Mouse (Mus musculus) lung, embryonic 16.5 days (tissue): Measurements from ENCODE around the gene Cxcl17. TPM values are rescaled to one million over a fixed set of nuclear protein-coding genes. Genes with fewer than 3 reads are reported as not detected.

ENCODE experiments used
- ATAC-seq: fragments of 200-750 bp; cut with Nextera tagmentation; 2 replicates; pipeline ENCODE4 v1.8.0; 2017; ENCODE audit warnings: low read depth, mild to moderate bottlenecking, moderate library complexity
- H3K27ac ChIP-seq: fragments of 300-500 bp; sonication (generic); 2 replicates; pipeline ENCODE4 v1.5.1; 2014; ENCODE audit warnings: mild to moderate bottlenecking, control low read depth, low read length
- H3K27me3 ChIP-seq: fragments of 300-500 bp; sonication (generic); 2 replicates; pipeline ENCODE4 v1.6.1; 2014; ENCODE audit warnings: low read depth, low read length, mixed read lengths; ENCODE audit not compliant: control insufficient read depth, insufficient read depth
- H3K36me3 ChIP-seq: fragments of 300-500 bp; sonication (generic); 2 replicates; pipeline ENCODE4 v1.6.1; 2014; ENCODE audit warnings: low read length; ENCODE audit not compliant: control insufficient read depth, insufficient read depth
- H3K4me1 ChIP-seq: fragments of 300-500 bp; sonication (generic); replicated peaks from 2 replicates; pipeline ENCODE4 v1.6.1; 2014; ENCODE audit warnings: low read length, mixed read lengths; ENCODE audit not compliant: control insufficient read depth, insufficient read depth
- H3K4me2 ChIP-seq: fragments of 300-500 bp; sonication (generic); 2 replicates; pipeline ENCODE4 v1.6.1; 2014; ENCODE audit warnings: low read depth, low read length, control low read depth
- H3K4me3 ChIP-seq: fragments of 300-500 bp; sonication (generic); 2 replicates; pipeline ENCODE4 v1.5.1; 2014; ENCODE audit warnings: mild to moderate bottlenecking, low read length, control low read depth
- H3K9ac ChIP-seq: fragments of 300-500 bp; sonication (generic); 2 replicates; pipeline ENCODE4 v1.6.1; 2014; ENCODE audit warnings: low read length, control low read depth
- H3K9me3 ChIP-seq: fragments of 300-500 bp; sonication (generic); 2 replicates; pipeline ENCODE4 v1.6.1; 2016; ENCODE audit warnings: low read length; ENCODE audit not compliant: control insufficient read depth
- WGBS: fragments of 180-500 bp; shearing (Covaris S2); extraction: QIAGEN DNeasy Blood & Tissue Kit; methylation state at CpG from one replicate; pipeline ENCODE4 v1.1.7; 2014; 5-methylcytosine and 5-hydroxymethylcytosine counted together
- polyA plus RNA-seq: library from polyadenylated mRNA; unstranded; fragments of >200 nt; fragmentation: Nextera tagmentation; extraction: Ambion mirVana; gene quantifications from 2 replicates; pipeline ENCODE4 v1.2.1, GENCODE M21; 2015

The Cxcl17 gene
- polyA plus RNA-seq, 1 experiment from 2014 or later = not detected

DNA sequence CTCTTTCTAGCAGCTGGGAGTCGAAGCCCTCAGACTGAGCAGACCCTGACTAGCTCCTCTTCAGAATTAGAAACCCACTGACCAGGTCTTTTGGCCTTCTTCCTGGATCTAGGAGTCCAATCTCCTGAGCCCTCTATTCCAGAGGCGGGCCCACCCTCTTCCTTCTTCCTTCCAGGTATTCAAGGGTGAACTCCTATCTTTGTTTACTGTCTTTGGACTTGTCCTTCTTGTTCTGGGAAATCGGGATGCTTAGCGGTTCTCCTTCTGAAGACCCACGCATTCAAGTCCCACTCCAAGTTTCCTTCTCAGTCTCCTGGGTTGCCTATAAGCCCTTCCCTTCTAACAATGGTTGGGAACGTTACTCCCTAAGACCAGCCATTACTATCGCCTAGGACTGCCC lies 23.8 kb downstream of the Cxcl17 start:
- H3K4me3 ChIP-seq = no peak overlapping the region
- no peak overlapping the region for H3K4me2 ChIP-seq
- no peaks in the 10 kb centered on the region for H3K27me3 ChIP-seq
- H3K4me1 ChIP-seq = peaks cover 37% of the 10 kb centered on the region
- 68% methylated on average over 7 of the region's 7 CpGs for WGBS
- H3K36me3 ChIP-seq = peaks cover 8% of the 10 kb centered on the region
- H3K9ac ChIP-seq = no peak overlapping the region
- no peak overlapping the region for H3K27ac ChIP-seq
- no peak for ATAC-seq
- no peaks in the 10 kb centered on the region for H3K9me3 ChIP-seq

GRCm38 (mm10) chr7:25387811-25388440 lies 24.8 kb downstream of the Cxcl17 start:
- Histone ChIP-seq H3K4me3 (no peak overlapping the region), H3K9ac (no peak overlapping the region), H3K27me3 (no peaks in the 10 kb centered on the region), H3K9me3 (no peaks in the 10 kb centered on the region), H3K36me3 (peaks cover 9% of the 10 kb centered on the region), H3K27ac (no peak overlapping the region), H3K4me2 (no peak overlapping the region), H3K4me1 (peaks cover 36% of the 10 kb centered on the region)
- no peak for ATAC-seq
- 94% methylated on average over 18 of the region's 18 CpGs for WGBS

- peaks cover 32% of the 10 kb centered on the region for H3K4me1 ChIP-seq
- H3K27me3 ChIP-seq = no peaks in the 10 kb centered on the region
- H3K36me3 ChIP-seq = peaks cover 17% of the 10 kb centered on the region
- H3K4me2 ChIP-seq = 0 out of 2 replicates have a peak overlapping the region, but pooled peaks have one; percentile 24
- H3K27ac ChIP-seq = peak overlapping the region; percentile 84
- no peaks in the 10 kb centered on the region for H3K9me3 ChIP-seq
- peak overlapping the region; percentile 54 for H3K9ac ChIP-seq
- ATAC-seq = peak; percentile 74
- no peak overlapping the region for H3K4me3 ChIP-seq
- 50% methylated on average over 12 of the region's 12 CpGs for WGBS
Observed at GRCm38 (mm10) chr7:25385850-25386555, 26.7 kb downstream of the Cxcl17 start.

- Histone ChIP-seq H3K4me1 (peaks cover 32% of the 10 kb centered on the region), H3K36me3 (peaks cover 17% of the 10 kb centered on the region), H3K4me2 (no peak overlapping the region), H3K4me3 (no peak overlapping the region), H3K27ac (peak overlapping the region; percentile 84; the same call in 1 of the 2 replicates), H3K9ac (0 out of 2 replicates have a peak overlapping the region, but pooled peaks have one; percentile 54), H3K9me3 (no peaks in the 10 kb centered on the region), H3K27me3 (no peaks in the 10 kb centered on the region)
- ATAC-seq = no peak
- 87% methylated on average over 12 of the region's 12 CpGs for WGBS
Observed at GRCm38 (mm10) chr7:25385259-25385658, 27.4 kb downstream of the Cxcl17 start.

GRCm38 (mm10) chr7:25384818-25385217 lies 27.9 kb downstream of the Cxcl17 start:
- Histone ChIP-seq H3K36me3 (peaks cover 17% of the 10 kb centered on the region), H3K4me2 (no peak overlapping the region), H3K4me3 (no peak overlapping the region), H3K27me3 (no peaks in the 10 kb centered on the region), H3K9ac (no peak overlapping the region), H3K4me1 (peaks cover 29% of the 10 kb centered on the region), H3K27ac (no peak overlapping the region), H3K9me3 (no peaks in the 10 kb centered on the region)
- no peak for ATAC-seq
- WGBS = 90% methylated on average over 9 of the region's 9 CpGs

DNA sequence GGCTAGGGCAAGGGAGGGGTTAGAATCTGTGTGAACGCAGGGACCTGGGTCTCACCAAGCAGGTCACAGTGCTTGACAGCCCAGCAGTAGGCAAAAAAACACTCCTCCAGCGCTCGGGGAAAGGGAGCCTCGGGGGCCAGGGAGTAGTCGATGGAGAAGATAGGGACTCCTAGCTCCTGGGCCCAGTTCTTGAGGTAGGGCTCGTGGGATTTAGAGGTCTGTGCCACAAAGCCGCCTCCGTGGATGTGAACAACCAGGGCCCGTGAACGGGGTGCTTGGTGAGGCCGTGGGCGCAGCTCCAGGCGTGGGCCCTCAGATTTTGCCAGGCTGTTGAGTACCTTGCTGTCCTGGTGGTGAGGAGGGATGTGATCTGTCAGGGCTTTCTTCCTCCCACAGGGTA lies 28.4 kb downstream of the Cxcl17 start:
- peaks cover 17% of the 10 kb centered on the region for H3K36me3 ChIP-seq
- no peaks in the 10 kb centered on the region for H3K27me3 ChIP-seq
- no peak overlapping the region for H3K4me2 ChIP-seq
- ATAC-seq = no peak
- H3K9me3 ChIP-seq = no peaks in the 10 kb centered on the region
- WGBS = 87% methylated on average over 13 of the region's 13 CpGs
- no peak overlapping the region for H3K9ac ChIP-seq
- H3K27ac ChIP-seq = no peak overlapping the region
- peaks cover 25% of the 10 kb centered on the region for H3K4me1 ChIP-seq
- H3K4me3 ChIP-seq = no peak overlapping the region

GRCm38 (mm10) chr7:25383891-25384290 lies 28.8 kb downstream of the Cxcl17 start:
- 80% methylated on average over 4 of the region's 4 CpGs for WGBS
- Histone ChIP-seq H3K4me1 (peaks cover 28% of the 10 kb centered on the region), H3K27ac (no peak overlapping the region), H3K4me2 (no peak overlapping the region), H3K9ac (no peak overlapping the region), H3K27me3 (no peaks in the 10 kb centered on the region), H3K9me3 (no peaks in the 10 kb centered on the region), H3K4me3 (no peak overlapping the region), H3K36me3 (peaks cover 17% of the 10 kb centered on the region)
- ATAC-seq = no peak

DNA sequence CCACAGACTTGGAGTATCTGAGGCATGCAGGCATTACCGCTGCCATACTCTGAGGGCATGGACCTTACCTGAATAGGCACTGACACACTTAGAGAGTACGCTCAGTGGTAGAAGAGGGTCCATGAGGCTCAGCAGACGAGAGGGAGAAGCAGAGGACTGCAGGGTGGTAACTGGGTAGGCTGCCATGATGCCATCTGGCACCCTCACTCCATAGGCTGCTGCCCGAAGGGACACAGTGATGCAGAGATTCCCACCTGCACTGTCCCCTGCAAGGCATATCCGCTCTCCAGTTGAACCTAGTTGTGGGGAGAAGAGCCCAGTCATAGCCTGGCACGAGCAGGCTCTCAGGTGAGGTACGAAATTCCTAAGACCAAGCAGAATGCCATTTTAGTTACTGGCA lies 29.3 kb downstream of the Cxcl17 start:
- no peak overlapping the region for H3K27ac ChIP-seq
- no peak for ATAC-seq
- H3K9me3 ChIP-seq = no peaks in the 10 kb centered on the region
- no peak overlapping the region for H3K9ac ChIP-seq
- H3K4me1 ChIP-seq = peaks cover 28% of the 10 kb centered on the region
- peaks cover 17% of the 10 kb centered on the region for H3K36me3 ChIP-seq
- no peaks in the 10 kb centered on the region for H3K27me3 ChIP-seq
- H3K4me2 ChIP-seq = no peak overlapping the region
- 91% methylated on average over 7 of the region's 7 CpGs for WGBS
- no peak overlapping the region for H3K4me3 ChIP-seq

- H3K9ac ChIP-seq = no peak overlapping the region
- H3K4me3 ChIP-seq = no peak overlapping the region
- H3K27ac ChIP-seq = no peak overlapping the region
- H3K9me3 ChIP-seq = no peaks in the 10 kb centered on the region
- no peaks in the 10 kb centered on the region for H3K27me3 ChIP-seq
- H3K4me2 ChIP-seq = no peak overlapping the region
- H3K36me3 ChIP-seq = peaks cover 11% of the 10 kb centered on the region
- ATAC-seq = no peak
- H3K4me1 ChIP-seq = peaks cover 28% of the 10 kb centered on the region
Observed at GRCm38 (mm10) chr7:25382541-25382940, 30.1 kb downstream of the Cxcl17 start.
